Mouse (Mus musculus): ENCODE measurements around the gene Ecm1.

GRCm38 (mm10) chr3:95785501-95785900 lies 46.1 kb upstream of the Ecm1 start:
- TF ChIP-seq CTCF (IDR thresholded peaks at IDR 0.05; ENCODE audit: control insufficient read depth, insufficient read depth, low read length) (no peak), POLR2A (IDR thresholded peaks at IDR 0.05; ENCODE audit: borderline replicate concordance, control insufficient read depth, low read depth, low read length) (no peak)

Data from bone marrow, adult 2 months (tissue).